Mouse (Mus musculus): ENCODE results near the gene Ubac2. TPM values are rescaled to one million over a fixed set of nuclear protein-coding genes. Genes with fewer than 3 reads are reported as not detected.

Ubac2 gene
- polyA plus RNA-seq, 1 experiment = 49.0 TPM

- Histone ChIP-seq H3K4me3 (ENCODE audit: insufficient read depth, low read length) (no peak overlapping the region), H3K4me1 (ENCODE audit: control insufficient read depth, insufficient read depth, low read length) (peaks cover 9% of the 10 kb centered on the region), H3K27ac (ENCODE audit: insufficient read depth, low read depth, low read length) (no peak overlapping the region)
- no peak for TF ChIP-seq POLR2A (IDR thresholded peaks at IDR 0.05; ENCODE audit: borderline replicate concordance, low read depth, low read length)
- TF ChIP-seq CTCF (IDR thresholded peaks at IDR 0.05; ENCODE audit: low read depth, low read length) = no peak
Observed at GRCm38 (mm10) chr14:122035181-122035580, 156.8 kb downstream of the Ubac2 start.

GRCm38 (mm10) chr14:122035860-122036259 is 157.4 kb downstream of the Ubac2 start:
- no peak overlapping the region for H3K27ac ChIP-seq (ENCODE audit: insufficient read depth, low read depth, low read length)
- peaks cover 11% of the 10 kb centered on the region for H3K4me1 ChIP-seq (ENCODE audit: control insufficient read depth, insufficient read depth, low read length)
- TF ChIP-seq POLR2A (IDR thresholded peaks at IDR 0.05; ENCODE audit: borderline replicate concordance, low read depth, low read length) (no peak), CTCF (IDR thresholded peaks at IDR 0.05; ENCODE audit: low read depth, low read length) (no peak)
- no peak overlapping the region for H3K4me3 ChIP-seq (ENCODE audit: insufficient read depth, low read length)

GRCm38 (mm10) chr14:122038874-122039647 is 160.6 kb downstream of the Ubac2 start:
- H3K4me3 ChIP-seq (ENCODE audit: insufficient read depth, low read length) = no peak overlapping the region
- peak overlapping the region; percentile 37 for H3K27ac ChIP-seq (ENCODE audit: insufficient read depth, low read depth, low read length)
- TF ChIP-seq CTCF (IDR thresholded peaks at IDR 0.05; ENCODE audit: low read depth, low read length) (peak; percentile 58; the same call in 1 of the 2 replicates), POLR2A (IDR thresholded peaks at IDR 0.05; ENCODE audit: borderline replicate concordance, low read depth, low read length) (no peak)
- H3K4me1 ChIP-seq (ENCODE audit: control insufficient read depth, insufficient read depth, low read length) = peaks cover 18% of the 10 kb centered on the region

- TF ChIP-seq CTCF (IDR thresholded peaks at IDR 0.05; ENCODE audit: low read depth, low read length) (no peak), POLR2A (IDR thresholded peaks at IDR 0.05; ENCODE audit: borderline replicate concordance, low read depth, low read length) (no peak)
- Histone ChIP-seq H3K4me3 (ENCODE audit: insufficient read depth, low read length) (no peak overlapping the region), H3K27ac (ENCODE audit: insufficient read depth, low read depth, low read length) (no peak overlapping the region), H3K4me1 (ENCODE audit: control insufficient read depth, insufficient read depth, low read length) (peaks cover 18% of the 10 kb centered on the region)
Observed at GRCm38 (mm10) chr14:122041413-122041825, 163.0 kb downstream of the Ubac2 start.

- Histone ChIP-seq H3K27ac (ENCODE audit: insufficient read depth, low read depth, low read length) (no peak overlapping the region), H3K4me1 (ENCODE audit: control insufficient read depth, insufficient read depth, low read length) (peaks cover 18% of the 10 kb centered on the region), H3K4me3 (ENCODE audit: insufficient read depth, low read length) (no peak overlapping the region)
- TF ChIP-seq CTCF (IDR thresholded peaks at IDR 0.05; ENCODE audit: low read depth, low read length) (no peak), POLR2A (IDR thresholded peaks at IDR 0.05; ENCODE audit: borderline replicate concordance, low read depth, low read length) (no peak)
Observed at GRCm38 (mm10) chr14:122042142-122042694, 163.8 kb downstream of the Ubac2 start.

GRCm38 (mm10) chr14:122047784-122048183 is 169.4 kb downstream of the Ubac2 start:
- Histone ChIP-seq H3K27ac (ENCODE audit: insufficient read depth, low read depth, low read length) (no peak overlapping the region), H3K4me3 (ENCODE audit: insufficient read depth, low read length) (no peak overlapping the region), H3K4me1 (ENCODE audit: control insufficient read depth, insufficient read depth, low read length) (peaks cover 12% of the 10 kb centered on the region)
- no peak for TF ChIP-seq POLR2A (IDR thresholded peaks at IDR 0.05; ENCODE audit: borderline replicate concordance, low read depth, low read length)
- TF ChIP-seq CTCF (IDR thresholded peaks at IDR 0.05; ENCODE audit: low read depth, low read length) = no peak

- peaks cover 18% of the 10 kb centered on the region for H3K4me1 ChIP-seq (ENCODE audit: control insufficient read depth, insufficient read depth, low read length)
- no peak overlapping the region for H3K27ac ChIP-seq (ENCODE audit: insufficient read depth, low read depth, low read length)
- TF ChIP-seq CTCF (IDR thresholded peaks at IDR 0.05; ENCODE audit: low read depth, low read length) (no peak), POLR2A (IDR thresholded peaks at IDR 0.05; ENCODE audit: borderline replicate concordance, low read depth, low read length) (no peak)
- H3K4me3 ChIP-seq (ENCODE audit: insufficient read depth, low read length) = no peak overlapping the region
Observed at GRCm38 (mm10) chr14:122048816-122049215, 170.4 kb downstream of the Ubac2 start.

GRCm38 (mm10) chr14:122052896-122053635 is 174.6 kb downstream of the Ubac2 start:
- no peak for TF ChIP-seq POLR2A (IDR thresholded peaks at IDR 0.05; ENCODE audit: borderline replicate concordance, low read depth, low read length)
- no peak for TF ChIP-seq CTCF (IDR thresholded peaks at IDR 0.05; ENCODE audit: low read depth, low read length)
- no peak overlapping the region for H3K27ac ChIP-seq (ENCODE audit: insufficient read depth, low read depth, low read length)
- H3K4me3 ChIP-seq (ENCODE audit: insufficient read depth, low read length) = no peak overlapping the region
- H3K4me1 ChIP-seq (ENCODE audit: control insufficient read depth, insufficient read depth, low read length) = peaks cover 30% of the 10 kb centered on the region

GRCm38 (mm10) chr14:122056871-122057270 is 178.5 kb downstream of the Ubac2 start:
- TF ChIP-seq POLR2A (IDR thresholded peaks at IDR 0.05; ENCODE audit: borderline replicate concordance, low read depth, low read length) (no peak), CTCF (IDR thresholded peaks at IDR 0.05; ENCODE audit: low read depth, low read length) (no peak)
- H3K27ac ChIP-seq (ENCODE audit: insufficient read depth, low read depth, low read length) = no peak overlapping the region
- peaks cover 34% of the 10 kb centered on the region for H3K4me1 ChIP-seq (ENCODE audit: control insufficient read depth, insufficient read depth, low read length)
- no peak overlapping the region for H3K4me3 ChIP-seq (ENCODE audit: insufficient read depth, low read length)
